Mouse (Mus musculus) hindbrain, embryonic 13.5 days (tissue): ENCODE data around the gene Vmn2r-ps130. TPM values are rescaled to one million over a fixed set of nuclear protein-coding genes. Genes with fewer than 3 reads are reported as not detected.
"Not testable (repeated sequence)": the region's sequence is repeated elsewhere in the genome, so short reads cannot be mapped to it uniquely, and the experiment has no call there.

ENCODE experiments used
- ATAC-seq: fragments of 200-750 bp; cut with Nextera tagmentation; 2 replicates; pipeline ENCODE4 v1.8.0; 2017; ENCODE audit warnings: moderate TSS enrichment; ENCODE audit not compliant: low FRiP score
- H3K27ac ChIP-seq: fragments of 300-500 bp; sonication (generic); 2 replicates; pipeline ENCODE4 v1.5.1; 2015; ENCODE audit warnings: inconsistent platforms, mild to moderate bottlenecking, moderate library complexity
- H3K27me3 ChIP-seq: fragments of 300-500 bp; sonication (generic); 2 replicates; pipeline ENCODE4 v1.6.1; 2015; ENCODE audit warnings: mild to moderate bottlenecking, inconsistent platforms
- H3K36me3 ChIP-seq: fragments of 300-500 bp; sonication (generic); 2 replicates; pipeline ENCODE4 v1.6.1; 2015; ENCODE audit warnings: mild to moderate bottlenecking, inconsistent platforms
- H3K4me1 ChIP-seq: fragments of 300-500 bp; sonication (generic); replicated peaks from 2 replicates; pipeline ENCODE4 v1.6.1; 2015; ENCODE audit warnings: inconsistent platforms
- H3K4me2 ChIP-seq: fragments of 300-500 bp; sonication (generic); 2 replicates; pipeline ENCODE4 v1.6.1; 2015; ENCODE audit warnings: inconsistent platforms, mild to moderate bottlenecking, moderate library complexity
- H3K4me3 ChIP-seq: fragments of 300-500 bp; sonication (generic); 2 replicates; pipeline ENCODE4 v1.5.1; 2015; ENCODE audit warnings: mild to moderate bottlenecking, inconsistent platforms
- H3K9ac ChIP-seq: fragments of 300-500 bp; sonication (generic); 2 replicates; pipeline ENCODE4 v1.6.1; 2015; ENCODE audit warnings: mild to moderate bottlenecking, inconsistent platforms
- H3K9me3 ChIP-seq: fragments of 300-500 bp; sonication (generic); 2 replicates; pipeline ENCODE4 v1.6.1; 2016; ENCODE audit warnings: inconsistent platforms
- WGBS: fragments of 180-500 bp; shearing (Covaris S2); methylation state at CpG from one replicate; pipeline ENCODE4 v1.1.7; 2015; 5-methylcytosine and 5-hydroxymethylcytosine counted together
- polyA plus RNA-seq: library from polyadenylated mRNA; unstranded; fragments of >200 nt; fragmentation: Nextera tagmentation; extraction: Ambion mirVana; gene quantifications from 2 replicates; pipeline ENCODE4 v1.2.1, GENCODE M21; 2015

Vmn2r-ps130 gene
- polyA plus RNA-seq: not detected in 2 replicates

- not testable (repeated sequence) for H3K9me3 ChIP-seq, H3K27ac ChIP-seq, H3K9ac ChIP-seq, H3K4me3 ChIP-seq, H3K27me3 ChIP-seq, H3K4me2 ChIP-seq, H3K4me1 ChIP-seq, ATAC-seq, H3K36me3 ChIP-seq
- 71% methylated on average over 1 of the region's 1 CpGs for WGBS
Observed at GRCm38 (mm10) chr17:23060866-23061265, at the start of gene Vmn2r-ps130. Gene Vmn2r-ps130, plus strand, starts transcription at chr17:23061166.

Other genes starting within 250 kb of the Vmn2r-ps130 start
- gene Zfp945, start 194.0 kb upstream of the Vmn2r-ps130 start, polyA plus RNA-seq: 22.4 and 22.7 TPM in 2 replicates
- not detected in 2 replicates for gene Vmn2r113, start 118.2 kb upstream of the Vmn2r-ps130 start, polyA plus RNA-seq
- 22.9 and 23.3 TPM in 2 replicates for gene Zfp40, start 132.1 kb downstream of the Vmn2r-ps130 start, polyA plus RNA-seq